Mouse (Mus musculus) stomach, postnatal 0 days (tissue): ENCODE measurements at regions not wholly inside any gene's neighbourhood (a gene's known extent, or its start where the extent isn't known, plus 50 kb on each side); places are given as distances from the start of the nearest gene placed in this dataset.
"Not testable (repeated sequence)": the region's sequence is repeated elsewhere in the genome, so short reads cannot be mapped to it uniquely, and the experiment has no call there.

Source experiments
- CTCF ChIP-seq: IDR thresholded peaks from 2 replicates; pipeline ENCODE4 v1.5.1; 2016; ENCODE audit warnings: antibody characterized with exemption, low read depth, mild to moderate bottlenecking, moderate library complexity
- EP300 ChIP-seq: optimal IDR thresholded peaks from 2 replicates; pipeline ENCODE3; 2016; ENCODE audit warnings: antibody characterized with exemption

DNA sequence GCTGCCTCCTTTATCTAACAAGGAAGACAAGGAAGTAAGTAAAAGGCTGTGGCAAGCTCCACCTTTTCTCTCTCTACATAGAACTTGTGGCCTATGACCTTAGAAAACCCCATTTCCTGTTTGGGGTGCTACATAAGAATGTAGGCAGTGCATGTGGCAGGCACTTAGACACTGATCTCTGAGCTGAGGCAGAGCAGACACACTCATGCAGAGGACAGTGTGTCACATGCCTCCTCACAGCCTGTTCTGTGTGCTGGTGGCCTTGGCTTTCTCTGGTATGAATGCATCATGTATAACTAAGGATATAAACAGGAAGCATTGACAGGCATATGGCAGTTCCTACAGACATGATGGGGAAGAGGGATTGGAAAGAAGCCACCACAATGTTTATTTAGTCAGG is 678.5 kb upstream of the Olfr1507 start:
- not testable (repeated sequence) for TF ChIP-seq EP300, CTCF
